ENCODE assay signal across 28 mouse cellular contexts in the genomic region with DNA sequence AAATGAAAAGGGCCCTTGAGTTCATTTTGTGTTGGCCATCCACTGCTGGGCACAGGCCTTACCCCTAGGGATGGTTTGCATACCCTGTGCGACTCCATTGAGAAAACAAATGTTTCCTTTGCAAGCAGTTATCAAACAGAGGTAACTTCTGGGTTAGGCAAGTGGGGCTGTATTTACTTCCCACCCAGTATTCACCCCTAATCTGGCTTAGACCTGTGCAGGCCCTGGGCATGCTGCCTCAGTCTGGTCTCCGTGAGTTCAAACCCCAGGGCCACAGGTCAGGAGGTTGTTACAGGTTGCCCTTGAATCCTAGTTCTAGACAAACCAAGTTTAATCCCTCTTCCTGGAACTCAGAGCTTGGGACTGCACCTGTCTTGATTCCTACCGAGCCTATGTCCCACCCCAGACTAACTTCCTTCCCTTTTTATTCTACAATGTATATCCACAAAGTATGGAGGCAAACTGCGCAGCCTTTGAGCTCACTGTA. TPM values are rescaled to one million over a fixed set of nuclear protein-coding genes. Genes with fewer than 3 reads are reported as not detected.
A peak's percentile ranks its signal among the peaks of the same experiment; 100 is the strongest.
DNase-seq lines count a peak whose midpoint lies in the region; ATAC-seq and TF ChIP-seq lines count a peak whose summit lies in the region.
"Had no signal": no experiment of that assay in that cellular context is flagged by ENCODE, and none has a peak within 500 bp of the region (broad histone marks: within the 10 kb centered on the region; RNA-seq: fewer than 3 reads in every experiment).

No protein-coding gene starts in this region.

- ATAC-seq in liver, embryonic 14.5 days (ENCODE audit: insufficient read depth), result no peak
- ATAC-seq in liver, postnatal 0 days, result no peak
- ATAC-seq: forebrain, embryonic 15.5 days; hindbrain, embryonic 16.5 days; Patski had no signal

- no peak for TF ChIP-seq RAD21 in MEL (IDR thresholded peaks at IDR 0.05; ENCODE audit: low read depth, low read length)

- peak overlapping the region; percentile 81 for H3K27ac ChIP-seq in MEL (ENCODE audit: control insufficient read depth, low read depth, low read length)
- peak overlapping the region; percentile 75 for H3K27ac ChIP-seq in liver, embryonic 14.5 days
- H3K27ac ChIP-seq in liver, postnatal 0 days (ENCODE audit: low read depth), result 0 out of 2 replicates have a peak overlapping the region, but pooled peaks have one; percentile 9
- H3K27ac ChIP-seq: embryonic facial prominence, embryonic 10.5 days; embryonic facial prominence, embryonic 13.5 days; forebrain, embryonic 12.5 days; forebrain, embryonic 15.5 days; heart, embryonic 15.5 days; hindbrain, embryonic 13.5 days had no signal

- no peaks in the 10 kb centered on the region for H3K79me2 ChIP-seq in MEL (ENCODE audit: control insufficient read depth, insufficient read depth, low read length, poor library complexity)

- peaks cover 5 to 24% of the 10 kb centered on the region in 2 experiments for H3K4me1 ChIP-seq in MEL (ENCODE audit: control insufficient read depth in 1 of 2, insufficient read depth in 2 of 2, low read length in 2 of 2)
- peaks cover 37 to 46% of the 10 kb centered on the region in 2 experiments for H3K4me1 ChIP-seq in liver, embryonic 14.5 days (replicated peaks; ENCODE audit: control insufficient read depth in 2 of 2, insufficient read depth in 2 of 2, low read length in 1 of 2)
- H3K4me1 ChIP-seq in liver, postnatal 0 days (ENCODE audit: insufficient read depth), result peaks cover 22% of the 10 kb centered on the region; the same call in 1 of the 2 replicates
- H3K4me1 ChIP-seq: embryonic facial prominence, embryonic 13.5 days; forebrain, embryonic 12.5 days; forebrain, embryonic 15.5 days; heart, embryonic 12.5 days; hindbrain, embryonic 13.5 days had no signal

- TF ChIP-seq CTCF in MEL (IDR thresholded peaks at IDR 0.05 in 2 of 3, conservative IDR thresholded peaks at IDR 0.05 in 1 of 3; ENCODE audit: control insufficient read depth in 1 of 3, insufficient read depth in 1 of 3, low read depth in 2 of 3, low read length in 3 of 3, poor library complexity in 1 of 3, severe bottlenecking in 1 of 3), result no peak
- no peak for TF ChIP-seq CTCF in liver, embryonic 14.5 days (IDR thresholded peaks at IDR 0.05; ENCODE audit: low read depth)
- no peak for TF ChIP-seq CTCF in liver, postnatal 0 days (IDR thresholded peaks at IDR 0.05; ENCODE audit: low read depth)

- TF ChIP-seq EP300 in MEL (IDR thresholded peaks at IDR 0.05; ENCODE audit: low read depth in 1 of 2, low read length in 2 of 2), result peak; percentile 27 to 44; a peak in 1 of 4 replicates
- TF ChIP-seq EP300 in liver, embryonic 14.5 days (IDR thresholded peaks at IDR 0.05; ENCODE audit: low read depth), result no peak
- TF ChIP-seq EP300 in liver, postnatal 0 days (IDR thresholded peaks at IDR 0.05; ENCODE audit: low read depth), result no peak

- H3K4me3 ChIP-seq in MEL (ENCODE audit: control insufficient read depth in 1 of 2, insufficient read depth in 1 of 2, low read depth in 2 of 2, low read length in 2 of 2), result peak overlapping the region; percentile 20 to 31; a peak in 3 of 4 replicates
- H3K4me3 ChIP-seq in liver, embryonic 14.5 days (ENCODE audit: insufficient read depth in 1 of 2, low read depth in 2 of 2, low read length in 2 of 2), result no peak overlapping the region
- no peak overlapping the region for H3K4me3 ChIP-seq in liver, postnatal 0 days (ENCODE audit: low read depth, low read length)
- H3K4me3 ChIP-seq: embryonic facial prominence, embryonic 10.5 days; embryonic facial prominence, embryonic 13.5 days; erythroblast, embryonic 14.5 days; forebrain, embryonic 12.5 days; forebrain, embryonic 15.5 days; heart, embryonic 12.5 days; heart, embryonic 15.5 days; hindbrain, embryonic 10.5 days; hindbrain, embryonic 13.5 days had no signal

- H3K27me3 ChIP-seq in MEL (ENCODE audit: control insufficient read depth in 1 of 2, insufficient read depth in 2 of 2, low read length in 2 of 2), result no peaks in the 10 kb centered on the region
- H3K27me3 ChIP-seq in liver, embryonic 14.5 days (ENCODE audit: control insufficient read depth, insufficient read depth, low read length), result no peaks in the 10 kb centered on the region
- H3K27me3 ChIP-seq in liver, postnatal 0 days (ENCODE audit: insufficient read depth, low read length), result no peaks in the 10 kb centered on the region
- H3K27me3 ChIP-seq: embryonic facial prominence, embryonic 13.5 days; forebrain, embryonic 12.5 days; forebrain, embryonic 15.5 days; heart, embryonic 12.5 days; heart, embryonic 15.5 days; Patski had no signal

- peak overlapping the region; percentile 29 for H3K9ac ChIP-seq in MEL (ENCODE audit: control insufficient read depth, low read depth, low read length, poor library complexity, severe bottlenecking)
- no peak overlapping the region for H3K9ac ChIP-seq in liver, embryonic 14.5 days (replicated peaks)
- no peak overlapping the region for H3K9ac ChIP-seq in liver, postnatal 0 days (replicated peaks)
- H3K9ac ChIP-seq: embryonic facial prominence, embryonic 13.5 days; forebrain, embryonic 12.5 days; forebrain, embryonic 15.5 days; heart, embryonic 12.5 days; heart, embryonic 15.5 days; hindbrain, embryonic 13.5 days had no signal

- DNase-seq in 416B (ENCODE audit: low read depth) (peak; percentile 20), MEL (ENCODE audit: low read depth, low spot score) (peak; percentile 66)
- peak in 1 of 3 experiments; percentile 51 for DNase-seq in liver, embryonic 14.5 days (ENCODE audit: low read depth in 3 of 3, low spot score in 3 of 3)
- no peak for DNase-seq in liver, postnatal 0 days
- no peak for DNase-seq in cerebellum, postnatal 10 days
- no peak for DNase-seq in cerebellum, adult 9-11 months
- DNase-seq: adrenal gland, postnatal 10 days; adrenal gland, postnatal 36 days; cerebellum, adult 18-20 months; cerebellum, adult 9-10 months; cerebellum, postnatal 36 days; embryo, embryonic 11 days; gastrocnemius, postnatal 25 days; heart, adult 18-20 months; heart, postnatal 10 days; heart, postnatal 36 days had no signal

- WGBS in liver, embryonic 14.5 days (ENCODE audit: insufficient replicate concordance), result 37% methylated on average over 4 of the region's 4 CpGs
- WGBS in liver, postnatal 0 days (ENCODE audit: insufficient replicate concordance), result 67% methylated on average over 4 of the region's 4 CpGs

- TF ChIP-seq POLR2A in MEL (IDR thresholded peaks at IDR 0.05; ENCODE audit: control insufficient read depth in 1 of 2, insufficient read depth in 1 of 2, low read depth in 1 of 2, low read length in 2 of 2, poor library complexity in 1 of 2), result no peak

- H3K4me2 ChIP-seq in liver, embryonic 14.5 days (ENCODE audit: low read depth), result peak overlapping the region; percentile 25; the same call in 1 of the 2 replicates
- no peak overlapping the region for H3K4me2 ChIP-seq in liver, postnatal 0 days (ENCODE audit: low read depth, low read length)
- H3K4me2 ChIP-seq: embryonic facial prominence, embryonic 13.5 days; forebrain, embryonic 12.5 days; forebrain, embryonic 15.5 days; heart, embryonic 12.5 days; heart, embryonic 15.5 days; hindbrain, embryonic 13.5 days had no signal

- H3K9me3 ChIP-seq in MEL (replicated peaks; ENCODE audit: insufficient read depth, low read length), result no peaks in the 10 kb centered on the region
- no peaks in the 10 kb centered on the region for H3K9me3 ChIP-seq in liver, embryonic 14.5 days (ENCODE audit: control insufficient read depth, low read length)
- H3K9me3 ChIP-seq in liver, postnatal 0 days (ENCODE audit: low read length), result no peaks in the 10 kb centered on the region
- H3K9me3 ChIP-seq: embryonic facial prominence, embryonic 10.5 days; embryonic facial prominence, embryonic 13.5 days; forebrain, embryonic 12.5 days; forebrain, embryonic 15.5 days; heart, embryonic 12.5 days; heart, embryonic 15.5 days; hindbrain, embryonic 10.5 days; hindbrain, embryonic 13.5 days had no signal

- peaks cover 0 to 10% of the 10 kb centered on the region in 2 experiments; a peak in 2 of 4 replicates for H3K36me3 ChIP-seq in MEL (ENCODE audit: control insufficient read depth in 1 of 2, insufficient read depth in 2 of 2, low read length in 2 of 2)
- no peaks in the 10 kb centered on the region for H3K36me3 ChIP-seq in liver, embryonic 14.5 days (replicated peaks; ENCODE audit: control insufficient read depth, insufficient read depth, low read depth)
- H3K36me3 ChIP-seq in liver, postnatal 0 days (replicated peaks; ENCODE audit: insufficient read depth, low read length), result peaks cover 8% of the 10 kb centered on the region; the same call in 1 of the 2 replicates
- H3K36me3 ChIP-seq: heart, embryonic 15.5 days had no signal

RNA-seq across cellular contexts. Expression of a gene that starts 5.5 kb away (rescaled TPM):
- 12.8 and 14.9 TPM in 2 replicates for total RNA-seq in MEL (2012; rRNA removed)
- polyA plus RNA-seq in MEL (2012; ENCODE audit: insufficient read depth in 1 of 2, insufficient read length in 2 of 2, low read depth in 1 of 2, low replicate concordance in 2 of 2, missing spikeins in 1 of 2), result 10 to 100 TPM in 1 of 2 experiments, not detected in 1; 20.6 TPM
- 13.5 and 21.0 TPM in 2 replicates for polyA plus RNA-seq in liver, embryonic 14.5 days (2012; rRNA removed)
- 7.6 and 10.2 TPM in 2 replicates for polyA plus RNA-seq in liver, embryonic 14.5 days (2014; fragmentation: Nextera tagmentation; extraction: Ambion mirVana)
- polyA plus RNA-seq in liver, postnatal 0 days (2015; fragmentation: Nextera tagmentation; extraction: Ambion mirVana), result 6.9 and 7.1 TPM in 2 replicates
- total RNA-seq: gastrocnemius, adult 8-10 months; gastrocnemius, postnatal 25 days had no signal

RNA-seq across cellular contexts. Expression of a gene that starts 8.8 kb away (rescaled TPM):
- 0.19 and 0.26 TPM in 2 replicates for total RNA-seq in MEL (2012; rRNA removed)
- 1 to 10 TPM in 1 of 2 experiments, not detected in 1; 2.4 TPM for polyA plus RNA-seq in MEL (2012; ENCODE audit: insufficient read depth in 1 of 2, insufficient read length in 2 of 2, low read depth in 1 of 2, low replicate concordance in 2 of 2, missing spikeins in 1 of 2)
- polyA plus RNA-seq in liver, embryonic 14.5 days (2012; rRNA removed), result 4.1 and 5.7 TPM in 2 replicates
- 1.9 and 2.3 TPM in 2 replicates for polyA plus RNA-seq in liver, embryonic 14.5 days (2014; fragmentation: Nextera tagmentation; extraction: Ambion mirVana)
- polyA plus RNA-seq in liver, postnatal 0 days (2015; fragmentation: Nextera tagmentation; extraction: Ambion mirVana), result 12.4 and 17.8 TPM in 2 replicates
- polyA plus RNA-seq: erythroblast, embryonic 14.5 days had no signal

RNA-seq across cellular contexts. Expression of a gene that starts 29.8 kb away (rescaled TPM):
- 44.3 and 52.0 TPM in 2 replicates for total RNA-seq in MEL (2012; rRNA removed)
- polyA plus RNA-seq in MEL (2012; ENCODE audit: insufficient read depth in 1 of 2, insufficient read length in 2 of 2, low read depth in 1 of 2, low replicate concordance in 2 of 2, missing spikeins in 1 of 2), result 10 to 100 TPM in 1 of 2 experiments, not detected in 1; 88.3 TPM
- 27.0 and 28.4 TPM in 2 replicates for polyA plus RNA-seq in liver, embryonic 14.5 days (2012; rRNA removed)
- polyA plus RNA-seq in liver, embryonic 14.5 days (2014; fragmentation: Nextera tagmentation; extraction: Ambion mirVana), result 41.6 and 48.5 TPM in 2 replicates
- 56.9 and 60.3 TPM in 2 replicates for polyA plus RNA-seq in liver, postnatal 0 days (2015; fragmentation: Nextera tagmentation; extraction: Ambion mirVana)

RNA-seq across cellular contexts. Expression of a gene that starts 37.2 kb away (rescaled TPM):
- total RNA-seq in MEL (2012; rRNA removed), result 200 and 214 TPM in 2 replicates
- 100 to 1,000 TPM in 1 of 2 experiments, not detected in 1; 350 TPM for polyA plus RNA-seq in MEL (2012; ENCODE audit: insufficient read depth in 1 of 2, insufficient read length in 2 of 2, low read depth in 1 of 2, low replicate concordance in 2 of 2, missing spikeins in 1 of 2)
- polyA plus RNA-seq in liver, embryonic 14.5 days (2012; rRNA removed), result 46.2 and 104 TPM in 2 replicates
- polyA plus RNA-seq in liver, embryonic 14.5 days (2014; fragmentation: Nextera tagmentation; extraction: Ambion mirVana), result 404 and 464 TPM in 2 replicates
- 249 and 258 TPM in 2 replicates for polyA plus RNA-seq in liver, postnatal 0 days (2015; fragmentation: Nextera tagmentation; extraction: Ambion mirVana)

RNA-seq across cellular contexts. Expression of a gene that starts 46.6 kb away (rescaled TPM):
- 2.2 and 2.9 TPM in 2 replicates for total RNA-seq in MEL (2012; rRNA removed)
- 10 to 100 TPM in 1 of 2 experiments, not detected in 1; 16.3 TPM for polyA plus RNA-seq in MEL (2012; ENCODE audit: insufficient read depth in 1 of 2, insufficient read length in 2 of 2, low read depth in 1 of 2, low replicate concordance in 2 of 2, missing spikeins in 1 of 2)
- polyA plus RNA-seq in liver, embryonic 14.5 days (2012; rRNA removed), result 3.6 and 4.6 TPM in 2 replicates
- polyA plus RNA-seq in liver, embryonic 14.5 days (2014; fragmentation: Nextera tagmentation; extraction: Ambion mirVana), result 1.9 and 3.4 TPM in 2 replicates
- polyA plus RNA-seq in liver, postnatal 0 days (2015; fragmentation: Nextera tagmentation; extraction: Ambion mirVana), result 2.8 TPM in 2 replicates

Comparison
In these comparisons a context has a peak if more than half of its experiments do, and no peak if none do; other contexts are left out.
1. DNase-seq: peak in 416B (single experiment) and MEL (single experiment); none in liver, postnatal 0 days (single experiment), cerebellum, postnatal 10 days (0 of 2) and cerebellum, adult 9-11 months (single experiment).
2. H3K27ac ChIP-seq: peak in every context shown above with its lines; median percentile 81 in MEL; 75 in liver, embryonic 14.5 days; 9 in liver, postnatal 0 days.
3. H3K4me3 ChIP-seq: peak in MEL (2 of 2); none in liver, embryonic 14.5 days (0 of 2) and liver, postnatal 0 days (single experiment).